Mouse (Mus musculus) spleen, adult 2 months (tissue): Measurements from ENCODE around the gene Prss8.

Experiments
- CTCF ChIP-seq: fragments of 200-500 bp; IDR thresholded peaks from 2 replicates; pipeline ENCODE4 v1.5.1; 2011; ENCODE audit warnings: mild to moderate bottlenecking, inconsistent platforms; ENCODE audit not compliant: insufficient read depth, insufficient read length, insufficient replicate concordance; ENCODE audit errors: extremely low read depth
- POLR2A ChIP-seq: fragments of 200-500 bp; IDR thresholded peaks from 2 replicates; pipeline ENCODE4 v1.6.1; 2011; ENCODE audit warnings: low read depth, low read length, inconsistent platforms

- TF ChIP-seq CTCF: no peak; the same call in 1 of the 2 replicates
- TF ChIP-seq POLR2A: no peak
Measured at GRCm38 (mm10) chr7:127919290-127919689, 10.6 kb downstream of the Prss8 start.
